Mouse (Mus musculus) adrenal gland, adult 18-20 months (tissue): Measurements from ENCODE around the gene Robo2. TPM values are rescaled to one million over a fixed set of nuclear protein-coding genes. Genes with fewer than 3 reads are reported as not detected.

ENCODE experiments used
- microRNA-seq, 2 experiments: library from miRNA; unstranded; fragments of <30 nt; microRNA quantifications; one replicate each; pipeline ENCODE4 v1.2.0; 2021; ENCODE audit warnings: borderline number of aligned reads in 2 of 2
- total RNA-seq, 2 experiments: library from RNA; stranded (reverse); gene quantifications; 1 replicate in 1 of 2; 2 replicates in 1 of 2; pipeline ENCODE4 v1.2.3; 2021

The Robo2 gene
- total RNA-seq, 2 experiments from 2014 or later: 3.8 to 4.1 TPM

Small RNAs within 50 kb of the gene (microRNA-seq; reads per million reads assigned to microRNA genes)
- 0 reads per million in 2 experiments for gene Gm24272
- gene Mir691: 0 reads per million in 2 experiments
